Mouse (Mus musculus) spleen, adult 2 months (tissue): ENCODE measurements at regions not wholly inside any gene's neighbourhood (a gene's known extent, or its start where the extent isn't known, plus 50 kb on each side); places are given as distances from the start of the nearest gene placed in this dataset.

ENCODE experiments used
- CTCF ChIP-seq: fragments of 200-500 bp; IDR thresholded peaks from 2 replicates; pipeline ENCODE4 v1.5.1; 2011; ENCODE audit warnings: mild to moderate bottlenecking, inconsistent platforms; ENCODE audit not compliant: insufficient read depth, insufficient read length, insufficient replicate concordance; ENCODE audit errors: extremely low read depth
- POLR2A ChIP-seq: fragments of 200-500 bp; IDR thresholded peaks from 2 replicates; pipeline ENCODE4 v1.6.1; 2011; ENCODE audit warnings: low read depth, low read length, inconsistent platforms

GRCm38 (mm10) chr4:150778683-150779082 lies 75.0 kb upstream of the Errfi1 start:
- TF ChIP-seq CTCF (no peak), POLR2A (no peak)
